Mouse (Mus musculus) forebrain, embryonic 13.5 days (tissue): ENCODE measurements around the gene Tmem160. TPM values are rescaled to one million over a fixed set of nuclear protein-coding genes. Genes with fewer than 3 reads are reported as not detected.

ENCODE experiments used
- ATAC-seq: fragments of 200-750 bp; cut with Nextera tagmentation; 2 replicates; pipeline ENCODE4 v1.8.0; 2017
- H3K27ac ChIP-seq: fragments of 300-500 bp; sonication (generic); 2 replicates; pipeline ENCODE4 v1.5.1; 2015; ENCODE audit warnings: inconsistent platforms, mild to moderate bottlenecking, moderate library complexity
- H3K27me3 ChIP-seq: fragments of 300-500 bp; sonication (generic); 2 replicates; pipeline ENCODE4 v1.6.1; 2015; ENCODE audit warnings: mild to moderate bottlenecking, inconsistent platforms
- H3K36me3 ChIP-seq: fragments of 300-500 bp; sonication (generic); 2 replicates; pipeline ENCODE4 v1.6.1; 2015; ENCODE audit warnings: mild to moderate bottlenecking, inconsistent platforms; ENCODE audit not compliant: poor library complexity, severe bottlenecking
- H3K4me1 ChIP-seq: fragments of 300-500 bp; sonication (generic); 2 replicates; pipeline ENCODE4 v1.6.1; 2015; ENCODE audit warnings: inconsistent platforms
- H3K4me2 ChIP-seq: fragments of 300-500 bp; sonication (generic); 2 replicates; pipeline ENCODE4 v1.6.1; 2015; ENCODE audit warnings: inconsistent platforms, mild to moderate bottlenecking, moderate library complexity
- H3K4me3 ChIP-seq: fragments of 300-500 bp; sonication (generic); 2 replicates; pipeline ENCODE4 v1.5.1; 2015; ENCODE audit warnings: mild to moderate bottlenecking, inconsistent platforms
- H3K9ac ChIP-seq: fragments of 300-500 bp; sonication (generic); 2 replicates; pipeline ENCODE4 v1.6.1; 2015; ENCODE audit warnings: mild to moderate bottlenecking, inconsistent platforms
- H3K9me3 ChIP-seq: fragments of 300-500 bp; sonication (generic); replicated peaks from 2 replicates; pipeline ENCODE4 v1.6.1; 2016; ENCODE audit warnings: inconsistent platforms
- WGBS: fragments of 180-500 bp; shearing (Covaris S2); methylation state at CpG from one replicate; pipeline ENCODE4 v1.1.7; 2015; 5-methylcytosine and 5-hydroxymethylcytosine counted together
- polyA plus RNA-seq: library from polyadenylated mRNA; unstranded; fragments of >200 nt; fragmentation: Nextera tagmentation; extraction: Ambion mirVana; gene quantifications from 2 replicates; pipeline ENCODE4 v1.2.1, GENCODE M21; 2015

The Tmem160 gene
- 55.7 and 56.4 TPM in 2 replicates for polyA plus RNA-seq

GRCm38 (mm10) chr7:16452587-16453073 lies at the start of gene Tmem160:
Tmem160 (plus strand) TSS chr7:16452779.
- 1% methylated on average over 29 of the region's 30 CpGs for WGBS
- Histone ChIP-seq H3K9ac (peak within 1 kb of the TSS; percentile 76), H3K4me3 (peak within 1 kb of the TSS; percentile 77), H3K27me3 (0 out of 2 replicates have a peak, but pooled peaks cover 5% of the 10 kb centered on the region), H3K27ac (peak within 1 kb of the TSS; percentile 54), H3K4me1 (peaks cover 11% of the 10 kb centered on the region), H3K36me3 (0 out of 2 replicates have a peak, but pooled peaks cover 17% of the 10 kb centered on the region), H3K4me2 (peak within 1 kb of the TSS; percentile 92), H3K9me3 (no peaks in the 10 kb centered on the region)
- ATAC-seq, result peak; percentile 99

GRCm38 (mm10) chr7:16402968-16403948 lies 49.3 kb upstream of the Tmem160 start:
- no peak for ATAC-seq
- Histone ChIP-seq H3K36me3 (0 out of 2 replicates have a peak, but pooled peaks cover 4% of the 10 kb centered on the region), H3K4me2 (peak overlapping the region; percentile 72), H3K4me1 (peaks cover 39% of the 10 kb centered on the region), H3K9me3 (no peaks in the 10 kb centered on the region), H3K9ac (peak overlapping the region; percentile 100), H3K27me3 (no peaks in the 10 kb centered on the region), H3K4me3 (peak overlapping the region; percentile 92), H3K27ac (peak overlapping the region; percentile 100)
- WGBS, result 24% methylated on average over 21 of the region's 21 CpGs

GRCm38 (mm10) chr7:16404315-16405072 lies 48.1 kb upstream of the Tmem160 start:
- Histone ChIP-seq H3K4me3 (peak overlapping the region; percentile 12), H3K4me2 (peak overlapping the region; percentile 30), H3K27me3 (no peaks in the 10 kb centered on the region), H3K9me3 (no peaks in the 10 kb centered on the region), H3K9ac (peak overlapping the region; percentile 58), H3K4me1 (peaks cover 32% of the 10 kb centered on the region), H3K27ac (peak overlapping the region; percentile 25), H3K36me3 (0 out of 2 replicates have a peak, but pooled peaks cover 5% of the 10 kb centered on the region)
- no peak for ATAC-seq
- 85% methylated on average over 3 of the region's 3 CpGs for WGBS

- WGBS, result 82% methylated on average over 2 of the region's 2 CpGs
- H3K36me3 ChIP-seq, result 0 out of 2 replicates have a peak, but pooled peaks cover 5% of the 10 kb centered on the region
- peak overlapping the region; percentile 30 for H3K4me2 ChIP-seq
- H3K4me1 ChIP-seq, result peaks cover 32% of the 10 kb centered on the region
- peak overlapping the region; percentile 12; the same call in 1 of the 2 replicates for H3K4me3 ChIP-seq
- no peaks in the 10 kb centered on the region for H3K27me3 ChIP-seq
- H3K9ac ChIP-seq, result peak overlapping the region; percentile 58
- peak overlapping the region; percentile 25 for H3K27ac ChIP-seq
- H3K9me3 ChIP-seq, result no peaks in the 10 kb centered on the region
- ATAC-seq, result no peak
Measured at GRCm38 (mm10) chr7:16405073-16405455, 47.5 kb upstream of the Tmem160 start.

GRCm38 (mm10) chr7:16405516-16406351 lies 46.8 kb upstream of the Tmem160 start:
- 0 out of 2 replicates have a peak overlapping the region, but pooled peaks have one; percentile 7 for H3K4me3 ChIP-seq
- H3K27ac ChIP-seq, result peak overlapping the region; percentile 25

GRCm38 (mm10) chr7:16406978-16407377 lies 45.6 kb upstream of the Tmem160 start:
- 92% methylated on average over 3 of the region's 3 CpGs for WGBS
- no peaks in the 10 kb centered on the region for H3K27me3 ChIP-seq
- H3K27ac ChIP-seq, result no peak overlapping the region
- H3K4me2 ChIP-seq, result no peak overlapping the region
- no peak for ATAC-seq
- H3K9ac ChIP-seq, result no peak overlapping the region
- no peaks in the 10 kb centered on the region for H3K9me3 ChIP-seq
- no peak overlapping the region for H3K4me3 ChIP-seq
- H3K36me3 ChIP-seq, result peaks cover 17% of the 10 kb centered on the region
- peaks cover 41% of the 10 kb centered on the region for H3K4me1 ChIP-seq

More at GRCm38 (mm10) chr7:16405516-16406351, 46.8 kb upstream of the Tmem160 start:
- Histone ChIP-seq H3K4me1 (peaks cover 32% of the 10 kb centered on the region), H3K9me3 (no peaks in the 10 kb centered on the region), H3K36me3 (peaks cover 10% of the 10 kb centered on the region), H3K9ac (peak overlapping the region; percentile 58), H3K4me2 (peak overlapping the region; percentile 38), H3K27me3 (no peaks in the 10 kb centered on the region)
- no peak for ATAC-seq
- WGBS, result 78% methylated on average over 11 of the region's 11 CpGs

GRCm38 (mm10) chr7:16411100-16411499 lies 41.5 kb upstream of the Tmem160 start:
- Histone ChIP-seq H3K4me2 (no peak overlapping the region), H3K4me1 (peaks cover 34% of the 10 kb centered on the region), H3K9me3 (no peaks in the 10 kb centered on the region), H3K27me3 (no peaks in the 10 kb centered on the region), H3K27ac (no peak overlapping the region), H3K36me3 (peaks cover 30% of the 10 kb centered on the region), H3K9ac (no peak overlapping the region), H3K4me3 (no peak overlapping the region)
- WGBS, result 91% methylated on average over 5 of the region's 5 CpGs
- ATAC-seq, result no peak

- Histone ChIP-seq H3K36me3 (peaks cover 42% of the 10 kb centered on the region), H3K9me3 (no peaks in the 10 kb centered on the region), H3K27me3 (no peaks in the 10 kb centered on the region), H3K4me2 (no peak overlapping the region), H3K4me1 (peaks cover 30% of the 10 kb centered on the region), H3K27ac (peak overlapping the region; percentile 11; the same call in 1 of the 2 replicates), H3K9ac (0 out of 2 replicates have a peak overlapping the region, but pooled peaks have one; percentile 17), H3K4me3 (no peak overlapping the region)
- WGBS, result 84% methylated on average over 8 of the region's 8 CpGs
- ATAC-seq, result no peak
Measured at GRCm38 (mm10) chr7:16412220-16412896, 40.2 kb upstream of the Tmem160 start.

- ATAC-seq, result no peak
- no peak overlapping the region for H3K4me2 ChIP-seq
- H3K27me3 ChIP-seq, result no peaks in the 10 kb centered on the region
- peaks cover 48% of the 10 kb centered on the region for H3K36me3 ChIP-seq
- WGBS, result 47% methylated on average over 2 of the region's 2 CpGs
- H3K9ac ChIP-seq, result 0 out of 2 replicates have a peak overlapping the region, but pooled peaks have one; percentile 17
- H3K4me3 ChIP-seq, result no peak overlapping the region
- H3K4me1 ChIP-seq, result peaks cover 30% of the 10 kb centered on the region
- no peaks in the 10 kb centered on the region for H3K9me3 ChIP-seq
- H3K27ac ChIP-seq, result peak overlapping the region; percentile 11; the same call in 1 of the 2 replicates
Measured at GRCm38 (mm10) chr7:16412930-16413329, 39.6 kb upstream of the Tmem160 start.

- H3K9ac ChIP-seq, result no peak overlapping the region
- H3K4me3 ChIP-seq, result no peak overlapping the region
- no peaks in the 10 kb centered on the region for H3K27me3 ChIP-seq
- no peak overlapping the region for H3K4me2 ChIP-seq
- H3K27ac ChIP-seq, result no peak overlapping the region
- WGBS, result 86% methylated on average over 3 of the region's 3 CpGs
- H3K36me3 ChIP-seq, result peaks cover 66% of the 10 kb centered on the region
- peaks cover 30% of the 10 kb centered on the region for H3K4me1 ChIP-seq
- no peaks in the 10 kb centered on the region for H3K9me3 ChIP-seq
- no peak for ATAC-seq
Measured at GRCm38 (mm10) chr7:16415426-16415825, 37.2 kb upstream of the Tmem160 start.
